21 mouse cellular contexts compared by ENCODE assay signal in the genomic region with DNA sequence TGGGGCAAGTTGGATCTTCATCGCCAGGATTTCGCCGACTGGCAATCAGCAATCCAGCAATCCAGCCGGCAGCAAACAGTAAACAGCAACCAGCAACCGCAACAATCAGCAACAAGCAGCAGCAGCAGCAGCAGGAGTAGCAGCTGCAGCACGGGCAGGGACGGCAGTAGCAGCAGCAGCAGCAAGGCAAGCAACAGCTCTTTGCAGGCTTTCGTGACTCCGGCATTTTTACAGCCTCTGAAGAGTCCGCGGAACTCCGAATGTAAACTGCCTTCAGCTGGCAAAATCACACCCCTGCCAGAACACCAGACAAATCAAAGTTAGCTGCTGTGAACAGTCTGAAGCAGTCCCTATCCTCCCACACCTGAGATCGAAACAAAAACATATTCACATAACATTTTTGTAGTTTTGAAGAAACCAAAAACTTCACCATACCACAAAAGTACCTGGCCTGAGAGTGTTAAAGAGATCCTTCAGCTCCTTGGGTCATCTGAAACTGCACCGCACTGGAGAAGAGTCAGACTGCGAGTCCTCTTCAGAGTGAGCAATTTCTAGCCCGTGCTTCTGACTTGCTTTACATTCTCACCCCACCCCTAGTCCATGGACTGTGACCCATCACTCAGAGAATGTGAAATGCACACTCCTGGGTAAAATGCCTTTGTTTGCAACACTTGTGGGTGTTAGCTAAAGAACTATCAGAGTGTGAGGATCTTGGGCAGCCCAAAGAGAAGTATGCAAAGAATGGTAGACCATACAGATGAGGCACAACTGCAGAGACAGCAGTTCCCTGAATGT. TPM values are rescaled to one million over a fixed set of nuclear protein-coding genes. Genes with fewer than 3 reads are reported as not detected.
DNase-seq lines count a peak whose midpoint lies in the region; ATAC-seq and TF ChIP-seq lines count a peak whose summit lies in the region.
"Had no signal": no experiment of that assay in that cellular context is flagged by ENCODE, and none has a peak within 500 bp of the region (broad histone marks: within the 10 kb centered on the region; RNA-seq: fewer than 3 reads in every experiment).

No protein-coding gene starts in this region.

- POLR2A ChIA-PET in Patski (lab: Charles Lee) = no interaction called here

- H3K4me1 ChIP-seq in heart, embryonic 13.5 days = peaks cover 16% of the 10 kb centered on the region
- no peaks in the 10 kb centered on the region for H3K4me1 ChIP-seq in kidney, embryonic 16.5 days (ENCODE audit: insufficient read depth, low read length)
- no peaks in the 10 kb centered on the region for H3K4me1 ChIP-seq in intestine, embryonic 15.5 days (replicated peaks)
- H3K4me1 ChIP-seq: embryonic facial prominence, embryonic 10.5 days; liver, embryonic 15.5 days had no signal

- H3K9me3 ChIP-seq in heart, embryonic 13.5 days = no peaks in the 10 kb centered on the region
- no peaks in the 10 kb centered on the region for H3K9me3 ChIP-seq in kidney, embryonic 16.5 days (ENCODE audit: low read length)
- no peaks in the 10 kb centered on the region for H3K9me3 ChIP-seq in intestine, embryonic 15.5 days
- H3K9me3 ChIP-seq: embryonic facial prominence, embryonic 10.5 days; liver, embryonic 15.5 days had no signal

- CTCF ChIA-PET in Patski (lab: Charles Lee) = interaction anchor here (0.5 to 1.0 kb wide), 2 partner anchors 10 to 34 kb away, joined by 3 read pairs; no protein-coding TSS in a partner anchor

- H3K27ac ChIP-seq in heart, embryonic 13.5 days (replicated peaks) = no peak overlapping the region
- H3K27ac ChIP-seq in kidney, embryonic 16.5 days (ENCODE audit: low read length) = no peak overlapping the region
- no peak overlapping the region for H3K27ac ChIP-seq in intestine, embryonic 15.5 days
- H3K27ac ChIP-seq: embryonic facial prominence, embryonic 10.5 days; hindbrain, postnatal 0 days; liver, embryonic 15.5 days had no signal

- H3K4me2 ChIP-seq in heart, embryonic 13.5 days = peak overlapping the region; percentile 46
- H3K4me2 ChIP-seq in kidney, embryonic 16.5 days (replicated peaks; ENCODE audit: low read depth, low read length) = peak overlapping the region; percentile 44
- H3K4me2 ChIP-seq in intestine, embryonic 15.5 days (replicated peaks) = peak overlapping the region; percentile 43
- H3K4me2 ChIP-seq: liver, embryonic 15.5 days had no signal

- DNase-seq in heart, adult 11 months = no peak
- no peak for DNase-seq in kidney, adult 8-10 months
- DNase-seq in Patski (ENCODE audit: low read depth, low spot score) = no peak
- DNase-seq in frontal cortex, postnatal 10 days (ENCODE audit: low spot score in 2 of 2) = no peak
- DNase-seq in ovary, adult 18-20 months (ENCODE audit: low spot score) = no peak
- DNase-seq: adrenal gland, postnatal 25 days; B cell, adult 2 months; cerebellum, adult 18-20 months; gastrocnemius, postnatal 10 days; left cerebral cortex, postnatal 4 days; lung, postnatal 36 days; right cerebral cortex, adult 18-20 months; thymus, postnatal 14 days had no signal

- WGBS in heart, embryonic 13.5 days = 48% methylated on average over 16 of the region's 16 CpGs
- 49% methylated on average over 16 of the region's 16 CpGs for WGBS in kidney, embryonic 16.5 days
- 43% methylated on average over 16 of the region's 16 CpGs for WGBS in intestine, embryonic 15.5 days

- in situ Hi-C loops in Patski (cut with MboI; ENCODE audit: low pct_unique_long_range_greater_than_20kb) = loop anchor here (25.0 kb wide), 1 partner anchor 1150 kb away; no protein-coding TSS in a partner anchor

- TF ChIP-seq CTCF in Patski (IDR thresholded peaks at IDR 0.05) = no peak

- ATAC-seq in heart, embryonic 13.5 days (ENCODE audit: extremely low read depth, insufficient number of reproducible peaks, low FRiP score, low TSS enrichment) = no peak
- ATAC-seq in kidney, embryonic 16.5 days (ENCODE audit: low FRiP score, low TSS enrichment) = no peak
- ATAC-seq in Patski = peak; percentile 51
- ATAC-seq in intestine, embryonic 15.5 days = peak; percentile 77
- ATAC-seq: forebrain, embryonic 16.5 days; hindbrain, postnatal 0 days had no signal

- H3K9ac ChIP-seq in heart, embryonic 13.5 days = peak overlapping the region; percentile 62
- no peak overlapping the region for H3K9ac ChIP-seq in kidney, embryonic 16.5 days (replicated peaks; ENCODE audit: low read length)
- H3K9ac ChIP-seq in intestine, embryonic 15.5 days = no peak overlapping the region
- H3K9ac ChIP-seq: liver, embryonic 15.5 days had no signal

- H3K4me3 ChIP-seq in heart, embryonic 13.5 days = peak overlapping the region; percentile 25
- H3K4me3 ChIP-seq in kidney, embryonic 16.5 days (ENCODE audit: low read length) = peak overlapping the region; percentile 13; the same call in 1 of the 2 replicates
- H3K4me3 ChIP-seq in intestine, embryonic 15.5 days (replicated peaks) = no peak overlapping the region
- H3K4me3 ChIP-seq: embryonic facial prominence, embryonic 10.5 days; erythroblast, embryonic 14.5 days; liver, embryonic 15.5 days had no signal

- no peaks in the 10 kb centered on the region for H3K27me3 ChIP-seq in heart, embryonic 13.5 days (replicated peaks)
- H3K27me3 ChIP-seq in kidney, embryonic 16.5 days (ENCODE audit: insufficient read depth, low read length) = no peaks in the 10 kb centered on the region
- H3K27me3 ChIP-seq in Patski = peaks cover 20% of the 10 kb centered on the region
- H3K27me3 ChIP-seq in intestine, embryonic 15.5 days (replicated peaks) = no peaks in the 10 kb centered on the region
- H3K27me3 ChIP-seq: liver, embryonic 15.5 days had no signal

- H3K36me3 ChIP-seq in heart, embryonic 13.5 days = no peaks in the 10 kb centered on the region
- H3K36me3 ChIP-seq in kidney, embryonic 16.5 days (ENCODE audit: insufficient read depth, low read length) = no peaks in the 10 kb centered on the region
- no peaks in the 10 kb centered on the region for H3K36me3 ChIP-seq in intestine, embryonic 15.5 days
- H3K36me3 ChIP-seq: embryonic facial prominence, embryonic 10.5 days; liver, embryonic 15.5 days had no signal

RNA-seq across cellular contexts. Expression of gene Usp27x, which starts 36.8 kb away (rescaled TPM):
- 0.44 and 0.56 TPM in 2 replicates for polyA plus RNA-seq in heart, embryonic 13.5 days (2015; fragmentation: Nextera tagmentation; extraction: Ambion mirVana)
- 0.61 and 0.62 TPM in 2 replicates for polyA plus RNA-seq in kidney, embryonic 16.5 days (2015; fragmentation: Nextera tagmentation; extraction: Ambion mirVana)
- polyA plus RNA-seq in Patski (2021) = 6.1 TPM
- polyA plus RNA-seq in intestine, embryonic 15.5 days (2015; fragmentation: Nextera tagmentation; extraction: Ambion mirVana) = 0.50 and 0.51 TPM in 2 replicates
- polyA plus RNA-seq: erythroblast, embryonic 14.5 days had no signal

Comparison
In these comparisons a context has a peak if more than half of its experiments do, and no peak if none do; other contexts are left out.
1. ATAC-seq: peak in Patski (single experiment) and intestine, embryonic 15.5 days (single experiment); none in heart, embryonic 13.5 days (single experiment) and kidney, embryonic 16.5 days (single experiment).
2. Peak in every context shown above with its lines, with median percentiles within 50 percentile points of each other: H3K4me2 ChIP-seq.